Mouse (Mus musculus) megakaryocyte-erythroid progenitor cell, adult 5 weeks (primary cell): ENCODE measurements around the gene Grpr. TPM values are rescaled to one million over a fixed set of nuclear protein-coding genes. Genes with fewer than 3 reads are reported as not detected.

Experiments used
- polyA plus RNA-seq: library from polyadenylated mRNA; stranded (reverse); fragments of >175 nt; gene quantifications from 2 replicates; pipeline ENCODE4 v1.2.3, GENCODE M21; 2012

Gene Grpr
- polyA plus RNA-seq, result not detected in 2 replicates

DNA sequence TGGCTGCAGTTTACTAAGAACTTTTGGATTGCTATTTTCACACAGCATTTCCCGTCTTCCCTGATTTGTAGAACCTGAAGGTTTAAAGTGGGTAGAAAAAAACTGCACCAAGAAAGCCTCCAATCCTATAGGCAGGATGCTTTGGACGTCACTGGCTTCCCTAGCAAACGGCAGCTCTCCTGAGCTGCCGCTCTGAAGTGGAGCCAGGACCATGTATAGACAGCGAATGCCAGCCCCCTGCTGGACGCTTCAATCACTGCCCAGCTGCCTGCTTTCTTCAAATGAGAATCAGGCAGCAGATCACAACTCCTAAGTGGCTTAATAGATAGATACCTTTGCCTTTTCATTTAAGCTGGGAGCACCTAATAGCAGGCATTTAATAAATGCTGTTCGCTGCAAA is at the start of gene Grpr:
Gene Grpr, minus strand, starts transcription at position 12 of the 400 bp plus-strand sequence.

Other genes starting within 250 kb of the Grpr start
- 0.09 TPM in 1 of 2 replicates, not detected in the other for gene Rnf138rt1, start 211.7 kb upstream of the Grpr start, polyA plus RNA-seq